Mouse (Mus musculus) cerebellum, adult 9-10 months (tissue): Measurements from ENCODE around the gene Wars.

Experiments used
- DNase-seq: peaks from one replicate; pipeline ENCODE4 v3.0.0; 2022

Gene Wars

DNA sequence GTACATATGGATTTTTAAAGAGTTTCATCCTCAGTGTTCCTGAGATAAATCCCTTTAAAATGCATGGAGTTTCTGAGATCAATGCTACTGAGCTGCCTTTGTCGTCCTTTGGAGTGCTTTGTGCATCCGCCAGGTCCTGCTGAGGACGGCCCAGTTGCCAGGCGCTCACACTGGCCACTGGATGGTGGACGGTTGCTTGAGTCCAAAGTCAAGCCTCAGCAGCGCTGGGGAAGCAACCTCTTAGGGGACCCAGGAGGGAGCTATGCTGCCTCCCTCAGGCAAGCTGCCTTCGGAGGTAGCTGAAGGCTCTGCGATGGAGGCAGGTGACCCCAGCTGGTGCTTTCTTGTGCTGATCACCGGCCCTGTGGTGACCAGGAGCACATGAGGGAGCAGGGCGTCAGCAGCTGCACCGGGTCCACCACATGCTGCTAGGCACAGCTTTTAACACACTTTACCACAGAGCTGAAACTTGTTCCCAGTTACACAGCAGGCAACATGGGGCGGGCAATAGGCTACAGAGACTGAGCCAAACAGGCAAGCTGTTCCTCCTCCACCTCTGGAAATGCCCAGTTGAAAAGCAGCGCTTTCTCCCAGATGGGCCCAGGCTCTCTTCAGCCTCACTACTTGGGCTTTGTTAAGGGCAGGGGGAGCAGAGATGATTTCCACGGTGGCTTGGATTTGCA, 11.8 kb upstream of the Wars start:
- no peak for DNase-seq

DNA sequence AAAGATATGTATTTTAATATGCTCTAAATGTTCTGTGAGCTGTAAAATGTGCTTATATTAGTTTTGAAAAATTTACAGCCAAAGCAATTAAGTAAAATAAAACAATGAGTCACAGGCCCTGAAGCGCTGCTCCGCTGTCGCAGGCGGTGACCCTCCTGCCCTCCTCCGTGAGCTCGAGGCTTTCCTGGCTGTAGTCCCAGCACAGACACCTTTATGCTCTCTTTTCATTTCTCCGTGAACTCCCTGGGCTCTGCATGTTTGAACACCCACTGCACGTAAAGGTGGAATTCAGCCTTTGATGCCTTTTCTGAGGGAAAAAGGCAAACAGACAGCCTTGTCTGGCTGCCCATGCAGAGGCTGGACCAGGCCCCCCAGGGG, 10.3 kb upstream of the Wars start:
- DNase-seq, result no peak

DNA sequence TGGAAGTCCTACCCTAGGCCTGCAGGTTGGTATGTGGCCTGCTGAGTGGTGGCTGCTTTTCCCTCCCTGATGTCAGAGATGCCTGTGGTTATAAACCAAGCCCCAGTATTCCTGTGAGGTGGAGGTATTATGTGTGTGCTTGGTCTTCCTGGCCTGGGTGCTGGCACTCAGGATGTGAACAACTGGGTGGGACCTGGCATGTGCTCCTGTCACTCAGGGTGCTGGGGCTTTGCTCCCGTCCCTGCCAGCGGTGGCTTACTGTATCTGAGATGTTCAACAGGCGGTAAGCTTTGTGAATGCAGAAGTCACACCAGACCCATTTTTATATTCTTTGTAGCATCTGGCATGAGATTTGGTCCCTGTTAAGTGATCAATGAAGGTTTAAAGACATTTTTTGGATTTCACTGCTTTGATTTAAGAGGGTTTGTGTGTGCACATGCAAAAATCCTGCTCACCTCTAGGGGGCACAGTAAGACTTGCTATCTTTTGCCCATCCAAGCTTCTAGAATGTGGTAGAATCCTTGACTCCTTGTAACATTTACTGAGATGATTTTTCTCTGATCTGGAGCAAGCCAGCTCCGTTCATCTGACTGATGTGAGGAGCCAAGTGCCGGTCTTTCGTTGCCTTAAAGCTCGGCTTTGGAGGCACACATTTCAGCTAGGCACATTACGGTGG, 9.8 kb upstream of the Wars start:
- peak; percentile 75 for DNase-seq

DNA sequence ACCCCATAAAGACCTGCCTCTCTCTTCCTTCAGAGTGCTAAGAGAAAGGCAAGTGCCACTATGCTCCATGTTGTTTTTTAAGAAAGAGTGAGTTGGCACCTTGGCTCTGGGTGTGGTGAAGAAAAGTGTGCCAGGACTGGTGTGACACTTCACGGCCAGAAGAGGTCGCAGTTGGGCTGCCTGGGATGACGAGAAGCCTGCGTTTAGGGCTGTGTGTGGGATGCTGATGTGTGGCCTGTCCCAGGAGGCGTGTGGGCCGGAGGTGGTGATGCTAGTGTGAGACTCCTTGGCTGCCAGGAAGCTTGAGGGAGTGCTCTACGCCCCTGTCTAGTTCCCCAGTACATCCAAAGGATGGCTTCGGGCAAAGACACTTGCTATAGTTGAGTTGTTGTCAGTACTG, 9.0 kb upstream of the Wars start:
- DNase-seq, result peak; percentile 51

DNA sequence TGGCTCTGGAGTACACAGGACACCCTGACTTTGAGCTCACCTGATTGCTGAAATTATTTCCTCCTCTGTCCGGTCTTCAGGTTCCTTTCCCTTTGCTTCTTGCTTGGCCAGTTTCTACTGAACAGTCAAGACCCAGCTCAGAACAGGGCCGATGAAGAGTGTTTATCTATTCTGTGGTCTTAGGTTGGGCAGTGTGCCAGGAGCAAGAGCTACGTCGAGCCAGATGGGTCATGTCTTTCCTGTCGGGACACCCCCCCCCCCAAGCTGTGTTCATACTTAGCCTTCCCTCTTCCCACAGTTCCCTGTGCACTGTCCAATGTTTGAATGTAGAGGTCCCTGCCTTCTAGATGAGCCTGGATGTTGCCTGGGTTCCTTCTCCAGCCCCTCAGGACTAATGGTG, 7.4 kb upstream of the Wars start:
- DNase-seq, result no peak

DNA sequence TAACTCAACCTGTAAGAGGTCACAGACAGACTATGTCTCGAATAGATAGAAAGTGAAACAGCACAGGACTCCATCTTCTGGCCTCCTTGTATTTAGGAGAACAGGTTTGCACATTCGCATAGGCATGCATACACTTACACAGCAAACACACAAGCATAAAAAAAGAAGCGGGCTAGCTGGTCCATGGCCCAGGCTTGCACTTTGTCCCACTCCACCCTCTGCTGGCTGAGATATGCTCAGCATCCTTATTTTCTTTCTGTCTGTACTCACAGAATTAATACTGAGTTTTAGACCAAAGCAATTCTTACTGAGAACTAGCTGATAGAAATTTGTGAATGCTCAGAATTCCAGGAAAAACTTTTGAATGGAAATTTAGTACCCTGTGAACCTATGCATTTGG, 2.0 kb upstream of the Wars start:
- DNase-seq, result no peak

DNA sequence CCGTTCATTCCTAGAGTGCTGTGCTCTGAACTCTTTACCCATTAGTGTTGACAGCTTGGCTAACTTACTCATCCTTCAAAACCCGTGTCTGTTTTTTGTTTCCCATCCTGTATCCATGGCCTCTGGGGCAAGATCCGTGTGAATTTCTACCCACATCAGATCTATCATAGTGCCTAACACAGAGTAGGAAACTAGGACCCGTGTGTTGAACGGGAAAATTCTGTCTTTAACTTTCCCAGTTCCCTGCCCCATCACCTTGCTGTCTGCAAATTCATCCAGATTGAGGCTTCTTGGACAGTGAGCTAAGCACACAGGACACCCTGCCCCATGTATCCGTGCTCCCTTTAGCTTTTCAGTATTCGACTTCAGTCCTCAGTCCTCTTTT, 450 bp upstream of the Wars start:
- DNase-seq, result no peak

DNA sequence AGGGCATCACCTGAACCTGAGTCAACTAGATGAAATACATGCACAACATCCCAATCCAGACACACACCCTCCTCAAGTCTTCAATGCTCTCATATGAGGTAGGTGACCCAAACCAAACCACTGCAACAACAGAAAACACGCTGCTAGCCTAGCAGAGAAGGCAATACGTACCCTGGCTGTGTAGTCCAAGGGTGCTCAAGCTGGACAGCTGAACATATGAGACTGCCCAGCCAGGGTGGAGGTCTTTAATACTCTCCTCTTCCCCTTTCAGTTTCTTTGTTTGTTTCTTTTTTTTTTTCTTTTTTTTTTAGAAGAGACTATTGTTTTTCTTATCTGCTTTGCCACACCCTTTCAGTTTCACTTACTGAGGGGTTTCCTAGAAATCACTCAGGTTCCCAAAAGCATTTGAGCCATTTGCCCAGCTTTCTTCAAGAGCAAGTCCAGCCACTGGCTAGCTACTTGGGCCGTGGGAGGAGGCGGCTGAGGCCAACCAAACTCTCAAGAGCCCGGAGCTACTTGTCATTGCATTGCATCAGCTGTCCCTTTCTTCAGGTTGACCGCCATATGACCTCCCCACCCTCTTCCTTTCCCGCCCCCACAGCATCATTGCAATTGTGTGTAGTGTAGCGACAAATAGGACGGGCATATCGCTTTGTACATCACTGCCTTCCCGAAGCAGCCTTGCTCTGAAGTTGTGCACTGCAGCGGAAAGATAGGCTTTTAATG, 822 bp downstream of the Wars start, which contains the start of gene Wdr25:
TSS of gene Wdr25 (plus strand) at position 643 of the 726 bp plus-strand sequence.
- no peak for DNase-seq

DNA sequence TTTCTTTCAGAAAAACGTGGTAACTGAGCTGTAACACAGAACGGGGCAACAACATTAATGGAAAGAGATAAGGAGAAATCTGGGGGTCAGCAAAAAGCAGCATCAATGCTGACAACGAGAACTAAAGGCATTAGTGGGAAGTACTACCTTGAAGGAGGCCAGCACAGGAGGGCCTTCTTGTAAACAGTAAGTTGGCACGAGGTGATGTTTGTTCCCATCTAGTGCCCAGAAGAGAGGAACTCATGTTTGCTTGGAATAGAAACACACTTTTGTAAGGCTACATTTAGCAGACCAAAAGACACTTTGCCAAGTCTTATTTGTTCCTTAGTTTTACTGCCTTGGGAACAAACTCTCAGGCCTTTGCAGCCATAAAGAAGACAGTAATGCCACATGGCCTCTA, 5.3 kb downstream of the Wars start:
- no peak for DNase-seq

DNA sequence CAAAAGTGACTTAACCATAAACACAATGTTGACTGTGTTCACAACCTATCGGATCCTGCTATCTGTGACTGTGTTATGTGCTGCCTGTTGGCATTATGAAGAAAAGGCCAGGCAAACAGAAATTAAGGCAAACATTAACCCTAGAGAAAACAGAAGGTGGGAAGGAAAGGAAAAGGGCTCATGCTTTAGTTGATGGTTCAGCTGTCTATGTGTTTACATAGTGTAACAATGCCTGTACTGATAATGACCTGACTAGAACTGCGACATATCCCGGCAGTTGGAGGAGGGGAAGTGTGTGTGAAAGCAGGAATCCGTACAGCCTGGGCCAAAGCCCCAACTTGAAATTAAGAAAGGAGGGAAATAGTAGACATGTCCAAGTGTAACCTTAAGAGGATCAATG, 6.9 kb downstream of the Wars start:
- DNase-seq, result no peak

DNA sequence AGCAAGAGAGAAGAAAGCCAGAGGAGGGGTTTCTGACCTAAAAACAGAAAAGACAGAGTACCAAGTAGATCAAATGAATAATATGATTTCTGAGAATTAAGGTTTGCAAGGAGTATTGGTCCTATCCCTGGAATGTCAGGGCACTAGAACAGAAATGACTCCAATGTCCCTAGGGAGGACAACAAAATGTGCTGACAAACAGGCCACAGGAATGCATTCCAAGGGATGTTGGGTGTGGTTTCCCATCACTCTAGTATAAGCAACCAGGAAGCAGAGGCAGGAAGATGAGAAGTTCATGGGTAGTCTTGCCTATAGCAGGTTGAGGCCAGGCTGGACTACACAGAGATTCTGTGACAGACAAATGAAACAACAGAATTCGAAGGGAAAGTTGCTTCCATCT, 8.1 kb downstream of the Wars start:
- DNase-seq, result no peak

DNA sequence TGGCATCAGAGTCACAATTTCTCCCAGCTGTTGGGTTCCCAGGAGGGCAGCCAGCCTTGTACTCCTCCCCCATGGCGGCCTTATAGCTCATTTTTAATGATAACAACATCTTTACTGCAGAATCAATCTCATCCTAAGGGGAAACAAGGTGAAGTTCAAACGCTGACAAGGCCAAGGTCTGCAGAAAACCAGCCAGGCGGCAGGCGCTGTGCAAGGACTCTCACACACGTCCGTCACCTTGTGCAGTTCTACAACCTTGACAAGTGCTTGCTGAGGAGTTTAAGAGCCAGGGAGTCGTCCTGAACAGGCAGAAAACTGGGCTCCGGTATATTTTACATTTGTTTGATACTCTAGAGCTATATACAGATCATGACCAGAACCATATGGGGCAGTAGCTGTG, 11.2 kb downstream of the Wars start:
- DNase-seq, result no peak

DNA sequence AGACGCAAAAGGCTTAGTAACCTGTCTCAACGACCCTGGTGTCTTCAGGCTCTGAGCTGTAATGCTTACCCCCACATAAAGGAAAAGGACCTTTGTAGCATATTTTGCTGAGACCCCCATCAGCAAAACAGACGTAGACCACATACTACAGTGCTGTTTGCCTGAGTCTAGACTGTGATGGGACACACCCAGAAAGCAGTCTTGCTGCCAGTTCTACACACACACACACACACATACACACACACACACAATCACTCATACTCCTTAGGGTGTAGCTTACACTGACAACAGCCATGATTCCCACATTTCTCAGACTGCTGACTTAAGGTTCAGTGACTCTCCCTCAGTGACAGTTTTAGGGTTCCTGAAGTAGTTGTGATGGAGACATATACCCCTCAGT, 12.8 kb downstream of the Wars start:
- DNase-seq, result no peak

DNA sequence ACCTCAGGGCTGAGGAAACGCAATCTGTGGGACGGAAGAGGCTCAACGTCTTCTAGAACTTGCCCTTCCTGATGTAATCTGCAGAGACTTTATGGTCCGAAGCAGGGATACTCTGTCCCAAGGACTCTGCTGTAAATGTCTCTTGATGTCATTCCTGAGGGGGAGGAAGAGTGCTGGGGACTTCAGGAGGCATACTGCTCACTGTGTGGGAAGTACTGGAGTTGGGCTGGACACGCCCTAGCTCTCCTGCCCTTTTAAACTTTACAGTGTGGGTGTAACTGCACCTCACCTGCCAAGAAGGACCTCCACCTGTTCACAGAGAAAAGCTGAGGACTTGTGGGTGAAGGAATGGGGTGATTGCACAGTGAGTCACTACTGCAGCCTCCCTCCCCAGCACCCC, 13.4 kb downstream of the Wars start:
- DNase-seq, result no peak

DNA sequence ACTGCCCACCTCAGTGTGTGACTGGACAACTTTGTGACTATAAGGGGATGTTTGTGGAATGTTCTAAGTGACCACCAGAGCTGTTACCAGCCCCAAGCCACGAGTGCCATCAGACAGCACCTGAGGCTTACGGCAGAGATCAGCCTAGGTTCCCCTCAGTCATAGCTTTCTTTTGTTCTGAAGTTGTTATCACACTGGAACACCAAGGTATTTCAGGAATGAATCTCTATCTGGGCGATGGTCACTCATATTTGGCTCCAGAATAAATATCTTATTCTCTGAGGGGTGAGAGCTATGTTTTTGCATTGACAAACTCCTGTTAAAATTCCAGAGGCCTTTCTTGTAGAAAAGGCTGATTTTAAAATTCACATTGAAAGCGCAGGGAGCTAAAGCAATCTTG, 14.8 kb downstream of the Wars start:
- no peak for DNase-seq

DNA sequence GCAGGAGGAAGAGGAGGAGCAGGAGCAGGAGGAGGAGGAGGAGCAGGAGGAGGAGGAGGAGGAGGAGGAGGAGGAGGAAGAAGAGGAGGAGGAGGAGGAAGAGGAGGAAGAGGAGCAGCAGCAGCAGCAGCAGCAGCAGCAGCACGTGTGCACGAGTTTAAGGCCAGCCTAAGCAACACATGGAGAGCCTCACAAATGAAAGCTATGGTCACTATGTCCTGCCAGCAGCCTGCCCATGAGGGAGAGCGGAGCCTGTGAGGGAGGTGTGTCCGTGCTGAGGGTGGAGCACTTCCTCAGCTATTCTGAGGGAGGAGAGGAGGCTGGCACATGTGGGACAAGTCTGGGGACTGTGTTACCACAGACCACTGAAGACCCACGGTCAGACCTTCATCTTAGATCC, 20.9 kb downstream of the Wars start:
- DNase-seq, result no peak

DNA sequence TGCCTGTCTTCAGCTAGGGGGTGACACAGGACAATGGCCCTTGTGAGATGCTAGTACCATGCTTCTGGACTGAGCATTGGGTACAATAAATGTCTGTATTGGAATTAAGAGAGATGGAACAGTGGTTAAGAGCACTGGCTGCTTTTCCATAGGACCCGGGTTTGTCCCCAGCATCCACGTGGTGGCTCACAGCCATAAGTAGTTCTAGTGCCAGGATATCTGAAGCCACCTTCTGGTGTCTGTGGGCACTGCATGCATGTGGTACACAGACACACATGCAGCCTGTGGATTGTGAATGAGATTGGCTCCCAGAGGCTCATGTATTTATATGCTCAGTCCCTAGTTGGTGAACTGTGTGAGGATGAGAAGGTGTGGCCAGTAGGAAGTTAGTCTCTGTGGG, 24.4 kb downstream of the Wars start:
- no peak for DNase-seq

DNA sequence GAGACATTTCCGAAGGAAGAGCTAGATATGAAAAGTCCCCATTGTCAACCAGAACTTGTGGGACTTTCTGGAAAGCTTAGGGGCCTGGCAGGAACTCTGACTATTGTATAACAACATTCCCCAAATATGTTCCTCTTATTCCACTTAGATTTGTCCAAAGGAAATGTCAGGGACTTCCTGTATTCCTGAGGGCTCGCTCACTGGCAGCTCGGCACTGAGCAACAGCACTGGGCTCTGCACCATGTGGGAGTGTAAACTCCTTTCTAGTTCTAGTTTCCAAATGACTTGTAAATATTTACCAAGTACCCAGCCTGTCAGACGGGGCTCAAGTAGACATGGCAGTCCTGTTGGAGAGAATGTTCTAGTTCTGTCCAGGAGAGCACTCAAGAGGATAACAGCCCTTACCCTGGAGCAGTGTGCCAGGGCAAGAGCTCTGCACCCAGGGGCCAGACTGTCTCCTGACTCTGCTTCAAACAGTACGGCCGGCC, 28.9 kb downstream of the Wars start:
- DNase-seq, result no peak

DNA sequence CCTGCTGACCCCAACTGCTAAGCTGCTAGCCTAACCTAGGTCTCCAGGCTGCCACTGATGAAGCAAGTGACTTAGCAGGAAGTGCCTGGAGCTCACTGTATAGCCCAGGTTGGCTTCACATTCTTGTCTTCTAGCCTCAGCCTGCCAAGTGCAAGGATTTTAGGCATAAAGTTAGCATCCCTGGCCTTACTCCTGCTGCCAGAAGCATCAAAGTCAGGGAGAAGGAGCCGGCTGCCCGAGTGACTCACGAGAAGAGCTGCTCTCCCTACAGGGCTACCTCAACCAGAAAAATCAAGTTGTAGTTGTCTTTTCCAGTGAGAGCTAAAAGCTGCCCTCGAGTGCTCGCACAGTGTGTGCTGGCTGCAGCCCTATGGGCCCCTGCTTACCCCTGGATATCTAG, 35.5 kb downstream of the Wars start:
- no peak for DNase-seq

DNA sequence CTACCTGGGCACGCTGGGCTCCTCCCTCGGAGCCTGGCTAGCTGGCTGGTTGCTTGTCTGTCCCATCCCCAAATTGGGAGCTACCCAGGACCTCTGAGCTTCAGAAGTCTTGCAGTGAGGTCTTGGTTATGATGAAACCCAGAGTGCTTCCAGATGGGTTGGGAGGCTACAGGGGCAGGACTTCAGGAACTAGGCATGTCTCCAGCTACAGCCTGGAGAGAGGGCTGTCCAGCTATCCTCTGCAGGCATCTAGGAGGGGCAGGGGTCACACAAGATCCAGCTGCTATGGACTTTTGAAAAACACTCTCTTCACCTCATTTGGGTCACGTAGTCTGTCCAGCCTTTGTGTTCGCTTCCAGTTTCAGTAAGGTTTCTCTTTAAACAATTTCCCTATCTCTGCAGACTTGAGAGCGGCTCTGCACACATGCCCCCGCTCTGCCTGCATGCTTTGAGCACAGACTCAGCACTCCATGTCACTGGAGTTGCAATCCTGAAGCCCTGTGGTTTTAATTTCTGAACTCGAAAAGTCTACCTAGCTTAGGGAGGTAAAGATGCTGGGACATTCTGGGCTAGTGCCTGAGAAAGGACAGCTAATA, 36.3 kb downstream of the Wars start:
- no peak for DNase-seq

DNA sequence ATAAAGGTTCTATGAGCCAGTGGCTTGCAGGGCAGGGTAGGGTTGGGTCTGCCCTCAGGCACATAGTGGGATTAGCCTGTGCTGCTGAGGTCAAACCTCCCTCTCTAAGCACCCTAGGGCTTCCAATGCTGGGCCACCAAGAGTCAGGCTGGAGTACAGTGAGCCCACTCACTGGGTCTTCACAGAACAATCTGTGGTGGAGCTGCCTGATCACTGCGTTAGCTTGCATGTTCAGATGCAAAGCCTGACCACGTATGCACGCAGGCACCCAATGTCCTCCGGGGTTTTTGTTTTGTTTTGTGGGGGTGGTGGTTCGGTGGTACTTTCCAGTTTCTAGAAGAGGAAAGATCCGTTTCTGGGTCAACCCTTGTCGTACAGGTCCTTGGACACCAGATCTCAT, 36.9 kb downstream of the Wars start:
- DNase-seq, result no peak

DNA sequence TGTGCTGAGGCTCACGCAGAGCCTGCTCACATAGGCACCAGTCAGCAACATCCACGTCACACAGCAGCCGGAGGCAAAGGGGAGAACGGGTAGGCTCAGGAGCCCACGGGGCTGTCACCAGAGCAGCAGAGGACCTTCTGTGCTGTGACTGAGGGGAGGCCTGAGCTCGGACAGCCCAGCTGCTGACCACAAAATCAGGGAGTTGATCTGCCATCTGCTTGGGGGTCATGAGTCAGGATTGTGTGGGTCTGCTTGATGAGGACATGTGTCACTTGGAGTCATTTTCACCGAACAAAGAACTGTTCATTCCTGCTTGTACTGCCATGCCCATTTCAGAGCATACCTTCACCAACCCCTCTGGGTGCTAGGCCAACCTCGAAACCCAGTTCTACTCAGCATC, 37.8 kb downstream of the Wars start:
- no peak for DNase-seq

DNA sequence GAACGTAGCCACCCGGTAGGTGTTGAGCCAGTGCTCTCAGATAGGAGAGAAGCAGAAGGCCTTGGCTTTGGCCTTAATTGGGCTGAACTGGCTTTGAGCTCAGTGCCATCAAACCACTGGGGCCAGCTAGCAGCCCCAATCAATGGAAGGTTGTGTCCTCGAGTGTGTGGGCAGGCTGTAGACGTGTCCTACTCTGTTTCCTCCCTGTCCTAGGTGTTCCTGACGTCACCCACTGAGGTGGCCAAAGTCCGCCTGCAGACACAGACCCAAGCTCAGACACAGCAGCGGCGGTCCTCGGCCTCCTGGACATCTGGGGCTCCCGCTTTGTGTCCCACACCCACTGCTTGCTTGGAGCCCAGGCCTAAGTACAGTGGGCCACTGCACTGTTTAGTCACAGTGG, 38.9 kb downstream of the Wars start:
- DNase-seq, result no peak

DNA sequence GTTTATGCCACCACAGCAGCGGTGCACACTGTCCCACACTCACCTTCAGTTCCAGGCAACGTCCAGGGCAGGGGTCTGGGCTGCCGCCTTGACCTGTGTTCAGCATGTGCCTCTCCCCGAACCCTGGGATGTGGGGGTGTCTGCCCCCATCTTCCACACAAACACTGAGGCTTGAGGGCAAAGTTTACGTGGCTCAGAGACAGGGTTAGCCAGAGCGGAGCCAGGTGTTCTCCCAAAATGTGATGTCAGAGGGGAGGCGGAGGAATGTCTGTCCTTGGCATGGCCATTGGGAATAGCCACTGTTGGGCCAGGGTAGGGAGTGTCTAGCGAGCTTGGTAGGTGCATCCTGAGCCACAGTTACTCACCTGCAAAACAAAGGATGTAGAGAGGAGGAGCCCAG, 41.2 kb downstream of the Wars start:
- DNase-seq, result no peak
